Mouse (Mus musculus) intestine, embryonic 14.5 days (tissue): ENCODE data around the gene Creg1. TPM values are rescaled to one million over a fixed set of nuclear protein-coding genes. Genes with fewer than 3 reads are reported as not detected.

Experiments
- ATAC-seq: fragments of 200-750 bp; cut with Nextera tagmentation; replicated peaks from 2 replicates; pipeline ENCODE4 v1.8.0; 2017; ENCODE audit warnings: low read depth, moderate number of reproducible peaks, moderate TSS enrichment, moderate library complexity; ENCODE audit not compliant: low FRiP score, low TSS enrichment
- DNase-seq: peaks from one replicate; pipeline ENCODE4 v3.0.0-alpha.2; 2018; ENCODE audit warnings: low spot score
- H3K27ac ChIP-seq: fragments of 300-500 bp; sonication (generic); 2 replicates; pipeline ENCODE4 v1.5.1; 2014; ENCODE audit warnings: low read depth, mild to moderate bottlenecking, control low read depth
- H3K27me3 ChIP-seq: fragments of 300-500 bp; sonication (generic); replicated peaks from 2 replicates; pipeline ENCODE4 v1.6.1; 2014; ENCODE audit warnings: low read length, control low read depth; ENCODE audit not compliant: control insufficient read depth, insufficient read depth
- H3K36me3 ChIP-seq: fragments of 300-500 bp; sonication (generic); 2 replicates; pipeline ENCODE4 v1.6.1; 2014; ENCODE audit warnings: low read length, control low read depth; ENCODE audit not compliant: control insufficient read depth, insufficient read depth
- H3K4me1 ChIP-seq: fragments of 300-500 bp; sonication (generic); replicated peaks from 2 replicates; pipeline ENCODE4 v1.6.1; 2014; ENCODE audit warnings: low read length, control low read depth, mixed read lengths; ENCODE audit not compliant: control insufficient read depth, insufficient read depth
- H3K4me2 ChIP-seq: fragments of 300-500 bp; sonication (generic); 2 replicates; pipeline ENCODE4 v1.6.1; 2014; ENCODE audit warnings: low read length
- H3K4me3 ChIP-seq: fragments of 300-500 bp; sonication (generic); 2 replicates; pipeline ENCODE4 v1.5.1; 2014; ENCODE audit warnings: low read depth, low read length, control low read depth, mixed read lengths
- H3K9ac ChIP-seq: fragments of 300-500 bp; sonication (generic); 2 replicates; pipeline ENCODE4 v1.6.1; 2014; ENCODE audit warnings: mild to moderate bottlenecking, low read length
- H3K9me3 ChIP-seq: fragments of 300-500 bp; sonication (generic); 2 replicates; pipeline ENCODE4 v1.6.1; 2016; ENCODE audit warnings: low read length, control low read depth; ENCODE audit not compliant: control insufficient read depth
- WGBS: fragments of 180-500 bp; shearing (Covaris S2); extraction: QIAGEN DNeasy Blood & Tissue Kit; methylation state at CpG from one replicate; pipeline ENCODE4 v1.1.7; 2014; 5-methylcytosine and 5-hydroxymethylcytosine counted together
- polyA plus RNA-seq: library from polyadenylated mRNA; unstranded; fragments of >200 nt; fragmentation: Nextera tagmentation; extraction: Ambion mirVana; gene quantifications from 2 replicates; pipeline ENCODE4 v1.2.1, GENCODE M21; 2014

Gene Creg1
- polyA plus RNA-seq, 1 experiment from 2014 or later, result 81.2 TPM

- 73% methylated on average over 8 of the region's 8 CpGs for WGBS
- no peaks in the 10 kb centered on the region for H3K4me1 ChIP-seq
Observed at GRCm38 (mm10) chr1:165788511-165788910, 25.0 kb downstream of the Creg1 start, which contains the start of gene Cd247. Cd247 (plus strand) TSS chr1:165788681.

GRCm38 (mm10) chr1:165789066-165789660 is 25.6 kb downstream of the Creg1 start:
- Histone ChIP-seq H3K9ac (no peak overlapping the region), H3K27ac (no peak overlapping the region), H3K9me3 (no peaks in the 10 kb centered on the region), H3K4me2 (no peak overlapping the region), H3K4me3 (no peak overlapping the region), H3K4me1 (no peaks in the 10 kb centered on the region), H3K27me3 (no peaks in the 10 kb centered on the region), H3K36me3 (no peaks in the 10 kb centered on the region)
- DNase-seq (no peak), ATAC-seq (no peak)
- 90% methylated on average over 17 of the region's 17 CpGs for WGBS

More at GRCm38 (mm10) chr1:165788511-165788910, 25.0 kb downstream of the Creg1 start, which contains the start of gene Cd247:
- Histone ChIP-seq H3K9me3 (no peaks in the 10 kb centered on the region), H3K27ac (no peak within 1 kb of the TSS), H3K27me3 (no peaks in the 10 kb centered on the region), H3K9ac (no peak within 1 kb of the TSS), H3K36me3 (no peaks in the 10 kb centered on the region), H3K4me3 (no peak within 1 kb of the TSS), H3K4me2 (no peak within 1 kb of the TSS)
- ATAC-seq, result no peak
- DNase-seq, result no peak

- ATAC-seq, result no peak
Observed at GRCm38 (mm10) chr1:165789963-165790362, 26.4 kb downstream of the Creg1 start.

GRCm38 (mm10) chr1:165790461-165791210 is 27.1 kb downstream of the Creg1 start:
- no peaks in the 10 kb centered on the region for H3K36me3 ChIP-seq
- WGBS, result 83% methylated on average over 17 of the region's 17 CpGs
- no peak overlapping the region for H3K9ac ChIP-seq
- H3K4me3 ChIP-seq, result no peak overlapping the region
- H3K4me1 ChIP-seq, result no peaks in the 10 kb centered on the region
- ATAC-seq (no peak), DNase-seq (no peak)
- no peaks in the 10 kb centered on the region for H3K27me3 ChIP-seq
- H3K9me3 ChIP-seq, result no peaks in the 10 kb centered on the region
- no peak overlapping the region for H3K27ac ChIP-seq
- H3K4me2 ChIP-seq, result no peak overlapping the region

More at GRCm38 (mm10) chr1:165789963-165790362, 26.4 kb downstream of the Creg1 start:
- Histone ChIP-seq H3K9ac (no peak overlapping the region), H3K27me3 (no peaks in the 10 kb centered on the region), H3K4me1 (no peaks in the 10 kb centered on the region), H3K27ac (no peak overlapping the region), H3K36me3 (no peaks in the 10 kb centered on the region), H3K4me3 (no peak overlapping the region), H3K4me2 (no peak overlapping the region), H3K9me3 (no peaks in the 10 kb centered on the region)
- 79% methylated on average over 6 of the region's 6 CpGs for WGBS
- DNase-seq, result no peak

- no peak overlapping the region for H3K27ac ChIP-seq
- no peaks in the 10 kb centered on the region for H3K36me3 ChIP-seq
- DNase-seq, result no peak
- no peak overlapping the region for H3K4me2 ChIP-seq
- H3K9ac ChIP-seq, result no peak overlapping the region
- H3K4me3 ChIP-seq, result no peak overlapping the region
- no peaks in the 10 kb centered on the region for H3K27me3 ChIP-seq
- no peak for ATAC-seq
- no peaks in the 10 kb centered on the region for H3K9me3 ChIP-seq
- H3K4me1 ChIP-seq, result no peaks in the 10 kb centered on the region
- WGBS, result 79% methylated on average over 9 of the region's 9 CpGs
Observed at GRCm38 (mm10) chr1:165791411-165791810, 27.9 kb downstream of the Creg1 start.

GRCm38 (mm10) chr1:165801709-165802310 is 38.3 kb downstream of the Creg1 start:
- no peaks in the 10 kb centered on the region for H3K4me1 ChIP-seq
- no peak for ATAC-seq

GRCm38 (mm10) chr1:165803107-165803506 is 39.6 kb downstream of the Creg1 start:
- H3K4me3 ChIP-seq, result no peak overlapping the region
- no peak overlapping the region for H3K9ac ChIP-seq
- no peaks in the 10 kb centered on the region for H3K27me3 ChIP-seq
- no peaks in the 10 kb centered on the region for H3K4me1 ChIP-seq
- H3K36me3 ChIP-seq, result no peaks in the 10 kb centered on the region
- 0 out of 2 replicates have a peak, but pooled peaks cover 4% of the 10 kb centered on the region for H3K9me3 ChIP-seq
- H3K27ac ChIP-seq, result no peak overlapping the region
- DNase-seq, result no peak
- WGBS, result 89% methylated on average over 5 of the region's 5 CpGs
- no peak overlapping the region for H3K4me2 ChIP-seq
- ATAC-seq, result no peak

More at GRCm38 (mm10) chr1:165801709-165802310, 38.3 kb downstream of the Creg1 start:
- H3K9me3 ChIP-seq, result 0 out of 2 replicates have a peak, but pooled peaks cover 4% of the 10 kb centered on the region
- no peak overlapping the region for H3K4me2 ChIP-seq
- H3K27me3 ChIP-seq, result no peaks in the 10 kb centered on the region
- H3K27ac ChIP-seq, result no peak overlapping the region
- H3K36me3 ChIP-seq, result no peaks in the 10 kb centered on the region
- 84% methylated on average over 11 of the region's 11 CpGs for WGBS
- DNase-seq, result no peak
- H3K9ac ChIP-seq, result no peak overlapping the region
- no peak overlapping the region for H3K4me3 ChIP-seq

GRCm38 (mm10) chr1:165804133-165804532 is 40.6 kb downstream of the Creg1 start:
- ATAC-seq, result no peak
- 85% methylated on average over 4 of the region's 4 CpGs for WGBS
- Histone ChIP-seq H3K27ac (no peak overlapping the region), H3K4me3 (no peak overlapping the region), H3K27me3 (no peaks in the 10 kb centered on the region), H3K36me3 (no peaks in the 10 kb centered on the region), H3K9ac (no peak overlapping the region), H3K4me1 (no peaks in the 10 kb centered on the region), H3K4me2 (no peak overlapping the region), H3K9me3 (0 out of 2 replicates have a peak, but pooled peaks cover 4% of the 10 kb centered on the region)
- DNase-seq, result no peak
